Mouse (Mus musculus) lung, postnatal 14 days (tissue): ENCODE measurements around the gene Pgap1.
A peak's percentile ranks its signal among the peaks of the same experiment; 100 is the strongest.

Source experiments
- DNase-seq: peaks from one replicate; pipeline ENCODE4 v3.0.0; 2021

The Pgap1 gene

DNA sequence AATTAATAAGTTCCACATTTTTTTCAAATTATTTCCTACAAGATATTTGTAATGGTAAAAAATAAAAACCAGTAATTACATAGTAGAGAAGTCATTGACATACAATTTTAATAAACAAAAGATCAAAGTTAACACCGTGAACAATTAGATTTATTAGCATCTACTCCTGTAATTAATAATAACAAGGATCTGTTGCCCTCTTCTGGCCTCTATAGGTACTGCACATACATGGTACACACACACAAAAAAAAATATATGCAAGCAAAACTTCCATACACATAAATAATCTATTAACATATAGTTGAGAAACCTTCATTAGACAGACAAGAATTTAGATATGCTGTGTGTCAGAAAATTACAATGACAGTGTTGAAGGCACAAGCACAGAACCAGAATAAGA lies 43.6 kb downstream of the Pgap1 start:
- peak; percentile 4 for DNase-seq

DNA sequence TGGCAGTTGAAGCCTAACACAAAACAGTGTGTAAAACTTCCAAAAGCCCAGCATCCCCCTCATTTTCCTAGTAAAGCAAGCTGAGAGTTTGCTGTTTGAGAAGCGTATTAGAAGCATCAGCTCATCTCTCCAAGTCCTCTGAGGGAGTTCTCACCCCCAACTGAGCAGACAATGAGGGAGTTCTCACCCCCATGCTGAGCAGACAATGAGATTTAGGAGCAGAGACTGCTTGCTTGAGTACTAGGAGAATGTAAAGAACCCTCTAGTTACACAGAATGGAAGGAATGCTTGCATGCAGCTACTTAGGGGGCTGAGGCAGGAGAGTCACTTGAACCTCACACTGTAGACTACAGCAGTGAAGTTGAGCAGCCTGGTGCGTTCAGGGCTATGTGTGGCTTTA lies 59.0 kb downstream of the Pgap1 start:
- no peak for DNase-seq

- DNase-seq: no peak
Observed at GRCm38 (mm10) chr1:54496254-54496653, 61.2 kb downstream of the Pgap1 start.

GRCm38 (mm10) chr1:54493496-54493895 lies 64.0 kb downstream of the Pgap1 start:
- DNase-seq: no peak

- DNase-seq: no peak
Observed at GRCm38 (mm10) chr1:54492435-54492841, 65.0 kb downstream of the Pgap1 start.

GRCm38 (mm10) chr1:54484744-54485420 lies 72.6 kb downstream of the Pgap1 start:
- no peak for DNase-seq

- no peak for DNase-seq
Observed at GRCm38 (mm10) chr1:54480491-54480890, 77.0 kb downstream of the Pgap1 start.

- DNase-seq: no peak
Observed at GRCm38 (mm10) chr1:54468662-54469061, 88.8 kb downstream of the Pgap1 start.

- no peak for DNase-seq
Observed at GRCm38 (mm10) chr1:54467366-54467765, 90.1 kb downstream of the Pgap1 start.

DNA sequence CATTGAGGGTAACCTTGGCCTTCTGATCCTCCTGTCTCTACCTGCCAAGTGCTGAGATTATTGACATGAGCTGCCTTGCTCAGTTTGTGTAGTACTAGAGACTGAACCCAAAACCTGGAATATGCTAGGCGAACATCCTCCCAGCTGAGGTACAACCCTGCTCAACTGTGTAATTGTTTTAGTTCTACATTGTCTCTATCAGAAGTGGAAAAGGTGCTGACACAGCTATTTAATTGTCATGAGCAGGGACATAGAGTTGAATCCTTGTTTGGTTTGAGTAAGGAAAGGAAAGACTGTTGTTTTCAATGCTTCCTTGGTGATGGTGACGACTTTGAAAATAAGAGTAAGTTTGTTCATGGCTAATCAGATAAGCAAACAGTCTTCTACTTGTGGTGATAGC lies 105.4 kb downstream of the Pgap1 start:
- no peak for DNase-seq

- no peak for DNase-seq
Observed at GRCm38 (mm10) chr1:54448833-54449232, 108.7 kb downstream of the Pgap1 start.

DNA sequence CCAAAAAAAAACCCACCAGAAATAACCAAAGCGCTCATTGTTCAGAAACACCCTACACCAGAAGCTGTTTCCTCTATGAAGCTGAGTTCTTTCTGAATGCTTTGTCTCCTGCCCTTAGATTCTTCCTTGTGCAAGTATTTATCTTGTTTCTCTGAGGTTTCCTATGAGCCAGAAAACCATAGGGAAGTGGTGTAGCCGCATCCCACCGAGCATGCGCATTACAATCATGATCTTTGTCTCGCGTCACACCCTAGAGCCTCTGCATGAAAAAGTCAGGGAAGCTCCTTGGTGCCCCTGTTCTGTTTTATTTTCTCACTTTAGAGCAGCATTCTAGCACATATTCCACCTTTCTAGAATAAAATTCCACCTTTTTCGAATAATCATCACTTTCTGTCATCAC lies 113.8 kb downstream of the Pgap1 start:
- DNase-seq: no peak

GRCm38 (mm10) chr1:54439080-54439476 lies 118.4 kb downstream of the Pgap1 start:
- DNase-seq: no peak

- DNase-seq: peak; percentile 80
Observed at GRCm38 (mm10) chr1:54438340-54439079, 119.0 kb downstream of the Pgap1 start, which contains the start of gene Gtf3c3. Gene Gtf3c3, minus strand, starts transcription at chr1:54438971.
